Mouse (Mus musculus) heart, embryonic 16.5 days (tissue): Measurements from ENCODE around the gene Thsd7b. TPM values are rescaled to one million over a fixed set of nuclear protein-coding genes. Genes with fewer than 3 reads are reported as not detected.
"Not testable (repeated sequence)": the region's sequence is repeated elsewhere in the genome, so short reads cannot be mapped to it uniquely, and the experiment has no call there.

ENCODE experiments used
- ATAC-seq: fragments of 200-750 bp; cut with Nextera tagmentation; replicated peaks from 2 replicates; pipeline ENCODE4 v1.8.0; 2017; ENCODE audit warnings: moderate number of reproducible peaks; ENCODE audit not compliant: insufficient read depth, low FRiP score; ENCODE audit errors: extremely low read depth
- H3K27ac ChIP-seq: fragments of 300-500 bp; sonication (generic); 2 replicates; pipeline ENCODE4 v1.5.1; 2014; ENCODE audit warnings: mild to moderate bottlenecking, low read length, control low read depth, moderate library complexity
- H3K27me3 ChIP-seq: fragments of 300-500 bp; sonication (generic); 2 replicates; pipeline ENCODE4 v1.6.1; 2014; ENCODE audit warnings: low read length, mixed read lengths; ENCODE audit not compliant: control insufficient read depth, insufficient read depth
- H3K36me3 ChIP-seq: fragments of 300-500 bp; sonication (generic); 2 replicates; pipeline ENCODE4 v1.6.1; 2014; ENCODE audit not compliant: control insufficient read depth, insufficient read depth
- H3K4me1 ChIP-seq: fragments of 300-500 bp; sonication (generic); 2 replicates; pipeline ENCODE4 v1.6.1; 2014; ENCODE audit warnings: low read length, mixed read lengths; ENCODE audit not compliant: control insufficient read depth, insufficient read depth
- H3K4me2 ChIP-seq: fragments of 300-500 bp; sonication (generic); 2 replicates; pipeline ENCODE4 v1.6.1; 2014; ENCODE audit warnings: low read depth, mild to moderate bottlenecking, control low read depth, low read length
- H3K4me3 ChIP-seq: fragments of 300-500 bp; sonication (generic); 2 replicates; pipeline ENCODE4 v1.5.1; 2014; ENCODE audit warnings: mild to moderate bottlenecking, control low read depth, low read length
- H3K9ac ChIP-seq: fragments of 300-500 bp; sonication (generic); 2 replicates; pipeline ENCODE4 v1.6.1; 2014; ENCODE audit warnings: low read length, control low read depth
- H3K9me3 ChIP-seq: fragments of 300-500 bp; sonication (generic); replicated peaks from 2 replicates; pipeline ENCODE4 v1.6.1; 2016; ENCODE audit warnings: low read length; ENCODE audit not compliant: control insufficient read depth
- WGBS: fragments of 180-500 bp; shearing (Covaris S2); extraction: QIAGEN DNeasy Blood & Tissue Kit; methylation state at CpG from one replicate; pipeline ENCODE4 v1.1.7; 2014; 5-methylcytosine and 5-hydroxymethylcytosine counted together
- polyA plus RNA-seq: library from polyadenylated mRNA; unstranded; fragments of >200 nt; fragmentation: Nextera tagmentation; extraction: Ambion mirVana; gene quantifications from 2 replicates; pipeline ENCODE4 v1.2.1, GENCODE M21; 2015

Thsd7b gene
- polyA plus RNA-seq, 1 experiment from 2014 or later, result 1.7 TPM

DNA sequence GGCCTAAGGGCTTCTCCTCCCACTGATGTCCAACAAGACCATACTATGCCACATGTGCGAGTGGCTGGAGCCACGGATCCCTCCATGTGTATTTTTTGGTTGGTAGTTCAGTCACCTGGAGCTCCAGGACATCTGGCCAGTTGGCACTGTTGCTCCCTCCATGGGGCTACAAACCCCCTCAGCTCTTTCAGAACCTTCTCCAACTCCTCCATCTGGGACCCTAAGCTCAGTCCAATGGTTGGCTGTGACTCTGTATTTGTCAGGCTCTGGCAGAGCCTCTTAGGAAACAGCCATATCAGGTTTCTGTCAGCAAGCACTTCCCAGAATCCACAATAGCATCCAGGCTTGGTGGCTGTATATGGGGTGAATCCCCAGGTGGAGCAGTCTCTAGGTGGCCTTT, 690.1 kb downstream of the Thsd7b start:
- no peak overlapping the region for H3K27ac ChIP-seq
- no peak for ATAC-seq
- 85% methylated on average over 2 of the region's 2 CpGs for WGBS
- no peaks in the 10 kb centered on the region for H3K9me3 ChIP-seq
- no peak overlapping the region for H3K4me3 ChIP-seq
- no peaks in the 10 kb centered on the region for H3K27me3 ChIP-seq
- H3K36me3 ChIP-seq, result no peaks in the 10 kb centered on the region
- H3K4me2 ChIP-seq, result no peak overlapping the region
- no peak overlapping the region for H3K9ac ChIP-seq
- H3K4me1 ChIP-seq, result no peaks in the 10 kb centered on the region

DNA sequence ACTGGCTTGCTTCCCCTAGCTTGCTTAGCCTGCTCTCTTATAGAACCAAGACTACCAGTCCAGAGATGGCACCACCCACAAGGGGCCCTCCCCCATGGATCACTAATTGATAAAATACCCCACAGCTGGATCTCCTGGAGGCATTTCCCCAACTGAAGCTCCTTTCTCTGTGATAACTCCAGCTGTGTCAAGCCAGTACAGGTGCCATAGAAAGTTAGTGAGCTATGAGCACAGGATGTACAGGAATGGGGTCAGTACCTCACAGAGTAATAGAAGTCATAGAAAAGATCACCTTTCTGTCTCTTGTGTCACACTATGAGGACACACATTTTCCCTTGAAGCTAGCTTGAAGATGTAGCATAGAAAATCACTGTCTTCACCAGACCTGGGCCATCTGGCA, 716.1 kb downstream of the Thsd7b start:
- H3K9me3 ChIP-seq, H3K4me1 ChIP-seq, ATAC-seq, H3K36me3 ChIP-seq, H3K27ac ChIP-seq, H3K4me2 ChIP-seq, H3K9ac ChIP-seq, H3K4me3 ChIP-seq, H3K27me3 ChIP-seq: not testable (repeated sequence)

DNA sequence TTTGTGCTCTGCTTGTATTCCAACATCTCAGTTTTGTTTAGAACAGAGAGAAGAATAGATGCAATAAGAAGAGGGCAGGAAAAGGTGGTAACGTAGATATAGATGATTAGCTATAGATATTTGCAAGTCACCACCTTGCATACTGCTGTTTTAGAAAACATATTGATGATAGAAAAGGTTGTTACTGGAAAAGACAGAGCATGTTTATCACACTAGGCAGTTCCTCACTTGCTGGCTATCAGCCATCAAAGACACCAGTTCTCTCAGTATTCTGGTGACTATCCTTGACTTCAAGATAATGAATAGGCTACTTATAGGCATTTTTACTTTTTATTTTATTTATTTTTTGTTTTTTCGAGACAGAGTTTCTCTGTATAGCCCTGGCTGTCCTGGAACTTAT, 717.7 kb downstream of the Thsd7b start:
- ATAC-seq, result no peak
- Histone ChIP-seq H3K9ac (no peak overlapping the region), H3K9me3 (no peaks in the 10 kb centered on the region), H3K36me3 (no peaks in the 10 kb centered on the region), H3K27me3 (no peaks in the 10 kb centered on the region), H3K27ac (no peak overlapping the region), H3K4me1 (no peaks in the 10 kb centered on the region), H3K4me2 (no peak overlapping the region), H3K4me3 (no peak overlapping the region)
- 53% methylated on average over 2 of the region's 2 CpGs for WGBS

DNA sequence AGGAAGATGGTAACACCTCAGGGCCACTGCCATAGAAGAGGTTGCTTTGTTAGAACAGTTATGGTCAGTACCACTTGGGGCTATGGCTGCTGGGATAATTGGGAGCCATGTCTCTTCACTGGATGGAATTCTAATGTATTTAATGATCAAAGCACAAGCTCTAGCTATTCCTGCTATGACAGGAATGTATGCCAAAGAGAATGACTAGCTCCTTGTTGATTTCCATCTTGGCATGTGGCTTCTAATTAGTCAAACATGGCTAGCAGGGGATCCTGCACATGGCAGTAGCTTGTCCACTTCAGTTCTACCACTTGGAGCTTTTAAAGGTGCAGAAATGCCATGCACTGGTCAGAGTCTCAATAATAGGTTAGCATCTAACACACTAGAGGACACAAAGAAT, 781.9 kb downstream of the Thsd7b start:
- Histone ChIP-seq H3K27me3 (no peaks in the 10 kb centered on the region), H3K9ac (no peak overlapping the region), H3K27ac (no peak overlapping the region), H3K4me3 (no peak overlapping the region), H3K36me3 (no peaks in the 10 kb centered on the region), H3K9me3 (no peaks in the 10 kb centered on the region), H3K4me1 (no peaks in the 10 kb centered on the region), H3K4me2 (no peak overlapping the region)
- ATAC-seq, result no peak

DNA sequence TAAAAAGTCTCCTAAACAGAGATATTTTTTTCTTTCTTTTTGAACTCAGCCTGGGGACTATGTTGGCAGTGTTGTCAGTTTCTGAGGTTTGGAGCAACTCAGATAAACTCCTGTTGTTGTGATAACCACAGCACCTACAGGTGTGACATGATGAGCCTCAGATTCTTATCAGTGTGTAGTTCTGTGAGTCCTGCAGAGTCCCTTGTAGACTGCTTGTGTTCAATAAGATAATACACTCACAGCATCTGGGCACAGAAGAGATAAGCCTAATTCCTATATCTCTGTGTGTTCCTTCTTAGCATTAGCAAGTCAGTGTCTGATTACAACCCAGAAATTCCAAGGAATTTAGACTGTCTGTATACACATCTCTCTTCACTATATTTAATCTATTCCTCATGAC, 789.0 kb downstream of the Thsd7b start:
- H3K27me3 ChIP-seq, result no peaks in the 10 kb centered on the region
- no peak for ATAC-seq
- H3K4me1 ChIP-seq, result no peaks in the 10 kb centered on the region
- H3K36me3 ChIP-seq, result no peaks in the 10 kb centered on the region
- no peak overlapping the region for H3K4me3 ChIP-seq
- no peak overlapping the region for H3K9ac ChIP-seq
- no peak overlapping the region for H3K4me2 ChIP-seq
- no peak overlapping the region for H3K27ac ChIP-seq
- H3K9me3 ChIP-seq, result no peaks in the 10 kb centered on the region

DNA sequence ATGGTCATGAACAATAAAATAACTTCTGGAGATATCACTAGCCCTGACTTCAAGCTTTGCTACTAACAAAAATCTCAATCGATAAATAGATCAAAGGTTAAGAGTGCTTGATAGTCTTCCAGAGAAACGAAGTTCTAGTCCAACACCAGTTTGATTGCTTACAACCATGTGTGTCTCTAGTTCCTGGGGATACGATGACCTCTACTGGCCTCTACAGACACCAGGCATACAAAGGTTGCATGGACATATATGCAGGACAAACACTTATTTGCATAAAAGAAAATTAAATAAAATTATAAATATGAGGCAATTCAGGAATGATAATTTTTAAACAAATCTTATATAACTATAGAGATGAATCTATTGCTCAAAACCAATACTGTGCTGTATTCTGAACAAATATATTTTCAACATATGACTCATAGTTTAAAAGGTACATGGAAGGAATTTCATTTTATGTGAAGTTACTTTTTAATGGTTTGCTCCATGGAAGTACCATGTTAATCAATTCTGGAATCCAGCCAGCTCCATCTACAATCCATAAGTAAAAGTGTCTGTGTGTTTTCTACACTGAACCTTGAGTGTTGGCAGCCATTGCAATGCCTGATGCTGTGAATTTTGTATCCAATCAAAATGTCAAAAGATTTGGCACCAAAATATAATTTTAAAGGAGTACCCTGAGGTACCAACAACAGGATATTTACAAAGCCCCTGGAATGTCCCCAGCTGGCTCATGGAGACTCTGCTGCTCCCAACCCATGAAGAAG, 793.3 kb downstream of the Thsd7b start:
- no peak overlapping the region for H3K4me2 ChIP-seq
- no peaks in the 10 kb centered on the region for H3K9me3 ChIP-seq
- no peaks in the 10 kb centered on the region for H3K4me1 ChIP-seq
- no peak overlapping the region for H3K4me3 ChIP-seq
- ATAC-seq, result no peak
- H3K27me3 ChIP-seq, result no peaks in the 10 kb centered on the region
- no peaks in the 10 kb centered on the region for H3K36me3 ChIP-seq
- H3K9ac ChIP-seq, result no peak overlapping the region
- no peak overlapping the region for H3K27ac ChIP-seq
- WGBS, result 65% methylated on average over 3 of the region's 3 CpGs

DNA sequence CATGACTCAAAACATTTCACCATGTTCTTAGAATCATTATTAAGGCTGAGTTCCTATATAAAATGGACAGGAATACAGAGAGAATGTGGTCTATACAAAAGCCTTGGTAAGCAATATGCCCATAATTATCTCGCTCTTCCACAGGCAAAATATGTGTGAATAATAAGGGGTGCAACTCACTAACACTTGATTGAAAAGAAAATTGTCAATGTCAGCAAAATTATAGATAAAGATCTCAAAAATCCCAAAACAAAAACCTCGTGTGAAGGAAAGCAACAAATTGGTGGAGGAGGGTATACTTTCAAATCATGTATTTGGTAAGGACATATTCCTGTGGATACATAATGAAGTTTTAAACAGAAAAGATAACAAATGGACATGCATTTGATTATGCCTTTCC, 810.7 kb downstream of the Thsd7b start:
- no peak overlapping the region for H3K9ac ChIP-seq
- no peak overlapping the region for H3K4me3 ChIP-seq
- no peaks in the 10 kb centered on the region for H3K36me3 ChIP-seq
- no peaks in the 10 kb centered on the region for H3K9me3 ChIP-seq
- WGBS, result 66% methylated on average over 2 of the region's 2 CpGs
- H3K4me1 ChIP-seq, result no peaks in the 10 kb centered on the region
- no peaks in the 10 kb centered on the region for H3K27me3 ChIP-seq
- H3K4me2 ChIP-seq, result no peak overlapping the region
- no peak overlapping the region for H3K27ac ChIP-seq
- ATAC-seq, result no peak

DNA sequence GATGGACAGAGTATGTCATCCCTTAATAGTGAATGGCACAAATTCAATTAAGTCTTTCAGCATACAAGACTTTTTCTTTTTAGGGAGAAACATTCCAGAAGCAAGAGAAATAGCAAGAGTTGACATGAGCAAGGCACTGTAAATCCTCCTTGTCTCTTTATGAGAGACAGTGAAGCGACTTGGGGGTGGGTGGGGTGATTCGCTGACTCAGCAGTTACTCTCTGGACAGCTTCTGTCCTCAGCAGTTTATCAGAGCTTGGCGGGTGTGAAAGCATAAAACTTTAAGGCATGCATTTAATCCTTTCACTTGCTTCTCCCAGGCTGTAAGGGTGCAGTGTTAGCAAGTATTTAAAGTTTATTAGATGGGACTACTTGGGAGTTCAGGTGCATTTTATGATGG, 812.1 kb downstream of the Thsd7b start:
- Histone ChIP-seq H3K4me2 (no peak overlapping the region), H3K36me3 (no peaks in the 10 kb centered on the region), H3K27me3 (no peaks in the 10 kb centered on the region), H3K9ac (no peak overlapping the region), H3K4me1 (no peaks in the 10 kb centered on the region), H3K27ac (no peak overlapping the region), H3K9me3 (no peaks in the 10 kb centered on the region), H3K4me3 (no peak overlapping the region)
- 43% methylated on average over 3 of the region's 3 CpGs for WGBS
- ATAC-seq, result no peak

DNA sequence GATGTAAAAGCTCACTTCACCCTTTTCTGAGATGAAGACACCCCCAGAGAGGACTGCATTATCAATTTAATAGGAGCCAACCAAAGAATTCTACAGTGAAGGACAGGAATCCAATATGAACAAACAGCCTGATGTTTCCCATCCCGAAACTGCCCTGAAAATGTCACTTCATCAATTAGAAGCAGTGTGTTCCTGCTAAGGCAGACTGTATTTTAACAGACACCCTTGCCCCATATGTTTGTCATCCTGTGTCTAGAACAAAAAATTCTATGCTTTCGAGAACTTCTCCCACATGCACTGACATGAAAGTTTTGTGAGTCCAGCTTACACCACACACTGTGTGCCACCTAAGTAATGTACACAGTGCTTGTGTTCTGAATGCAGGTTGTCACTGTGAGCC, 812.8 kb downstream of the Thsd7b start:
- Histone ChIP-seq H3K9ac (no peak overlapping the region), H3K36me3 (no peaks in the 10 kb centered on the region), H3K27ac (no peak overlapping the region), H3K27me3 (no peaks in the 10 kb centered on the region), H3K4me2 (no peak overlapping the region), H3K9me3 (no peaks in the 10 kb centered on the region), H3K4me3 (no peak overlapping the region), H3K4me1 (no peaks in the 10 kb centered on the region)
- 75% methylated on average over 2 of the region's 2 CpGs for WGBS
- ATAC-seq, result no peak
